Mouse (Mus musculus): Measurements from ENCODE around the gene Wdr18.
A peak's percentile ranks its signal among the peaks of the same experiment; 100 is the strongest.

Gene Wdr18

DNA sequence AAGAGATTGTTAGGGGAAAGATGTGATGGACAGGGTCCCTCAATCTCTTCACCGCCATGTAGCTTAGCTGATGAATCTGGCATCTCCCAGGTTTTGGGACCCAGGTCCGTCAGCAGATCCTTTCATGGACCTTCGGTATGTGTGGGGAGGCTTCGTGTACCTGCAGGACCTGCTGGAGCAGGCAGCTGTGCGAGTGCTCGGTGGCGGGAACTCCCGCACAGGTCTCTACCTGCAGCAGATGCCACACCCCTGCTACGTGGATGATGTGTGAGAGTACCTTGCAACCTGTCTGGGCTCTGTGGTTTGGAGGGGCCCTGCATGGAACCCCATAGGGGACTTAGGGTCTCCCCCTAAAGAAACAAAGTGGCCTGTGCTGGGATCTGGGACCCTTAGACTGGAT, 42.0 kb downstream of the Wdr18 start:
- DNase-seq: no peak

DNA sequence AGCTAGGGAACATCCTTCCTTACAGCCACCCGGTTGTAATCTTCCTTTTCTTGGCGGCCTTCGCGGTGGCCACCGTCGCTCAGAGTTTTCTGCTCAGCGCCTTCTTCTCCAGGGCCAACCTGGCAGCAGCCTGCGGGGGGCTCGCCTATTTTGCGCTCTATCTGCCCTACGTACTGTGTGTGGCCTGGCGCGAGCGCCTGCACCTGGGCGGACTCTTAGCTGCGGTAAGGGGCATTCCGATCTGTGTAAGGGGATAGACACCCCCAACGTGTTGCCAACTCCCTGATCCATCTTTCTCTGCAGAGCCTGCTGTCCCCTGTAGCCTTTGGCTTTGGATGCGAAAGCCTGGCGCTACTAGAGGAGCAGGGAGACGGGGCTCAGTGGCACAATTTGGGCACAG, 42.9 kb downstream of the Wdr18 start:
- DNase-seq: no peak

DNA sequence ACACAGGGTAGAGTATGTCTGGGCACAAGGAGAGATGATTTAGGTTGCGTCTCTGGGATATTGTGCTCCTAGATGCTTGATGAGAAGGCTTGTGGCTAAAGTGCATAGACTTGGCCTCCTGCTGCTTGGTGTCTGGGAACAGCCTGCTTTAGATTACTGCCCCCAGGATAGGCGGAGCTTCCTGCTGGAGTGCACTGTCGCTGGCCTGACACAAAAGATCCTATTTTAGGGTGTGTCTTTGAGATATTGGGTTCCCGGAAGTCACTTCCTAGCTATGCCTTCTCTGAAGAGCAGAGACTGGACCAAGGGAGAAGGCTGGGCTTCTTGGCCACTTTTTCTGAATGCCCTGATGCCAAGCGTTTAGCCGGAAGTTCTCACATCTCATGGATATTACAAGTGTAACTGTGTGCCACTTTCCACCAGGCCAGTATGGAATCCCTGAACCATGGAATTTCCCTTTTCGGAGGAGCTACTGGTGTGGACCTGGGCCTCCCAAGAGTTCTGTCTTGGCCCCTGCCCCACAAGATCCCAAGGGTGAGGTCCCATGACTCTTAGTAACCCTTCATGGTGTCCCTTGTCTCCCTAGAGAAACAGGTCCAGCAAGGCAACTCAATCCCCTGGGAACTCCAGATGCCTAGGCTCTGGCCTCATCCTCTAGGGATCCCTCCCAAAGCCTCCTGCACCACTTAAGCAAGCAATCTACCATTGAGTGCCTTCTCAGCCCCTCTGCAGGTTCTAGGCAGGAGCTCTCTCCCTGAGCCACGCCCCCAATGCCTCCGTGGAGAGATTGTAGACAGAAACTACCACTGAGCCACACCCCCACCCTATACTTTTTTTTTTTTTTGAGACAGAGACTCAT, 43.7 kb downstream of the Wdr18 start:
- DNase-seq: no peak

DNA sequence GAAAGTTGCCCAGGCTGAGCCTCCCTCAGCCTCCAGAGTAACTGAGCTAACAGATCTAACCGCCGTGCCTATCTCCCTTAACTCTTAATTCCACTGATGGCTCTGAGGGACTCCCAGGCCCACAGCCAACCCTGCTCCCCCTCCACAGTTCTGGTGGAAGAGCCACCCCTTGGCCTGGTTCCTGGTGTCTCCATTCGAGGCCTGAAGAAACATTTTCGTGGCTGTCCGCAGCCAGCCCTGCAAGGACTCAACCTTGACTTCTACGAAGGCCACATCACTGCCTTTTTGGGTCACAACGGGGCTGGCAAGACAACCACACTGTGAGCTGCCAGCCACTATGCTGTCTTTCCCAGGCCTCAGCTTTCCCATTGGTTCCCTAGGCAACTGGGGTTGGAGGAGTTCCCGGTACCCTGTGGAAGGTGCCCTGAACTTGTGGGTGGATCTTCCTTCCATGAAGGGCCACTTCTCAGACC, 44.3 kb downstream of the Wdr18 start:
- no peak for DNase-seq

DNA sequence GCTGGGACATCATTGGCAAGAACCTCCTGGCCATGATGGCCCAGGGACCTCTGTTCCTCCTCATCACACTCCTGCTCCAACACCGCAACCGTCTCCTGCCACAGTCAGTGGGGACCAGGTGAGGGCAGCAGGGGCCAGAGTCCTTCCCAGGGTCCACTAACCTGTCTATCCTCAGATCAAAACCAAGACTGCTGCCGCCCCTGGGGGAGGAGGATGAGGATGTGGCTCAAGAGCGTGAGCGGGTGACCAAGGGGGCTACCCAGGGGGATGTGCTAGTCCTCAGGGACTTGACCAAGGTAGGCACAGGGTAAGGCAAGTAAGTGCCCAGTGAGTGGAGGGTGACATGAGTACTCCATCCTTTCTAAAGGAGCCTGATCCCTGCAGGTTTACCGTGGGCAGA, 51.8 kb downstream of the Wdr18 start:
- no peak for DNase-seq

DNA sequence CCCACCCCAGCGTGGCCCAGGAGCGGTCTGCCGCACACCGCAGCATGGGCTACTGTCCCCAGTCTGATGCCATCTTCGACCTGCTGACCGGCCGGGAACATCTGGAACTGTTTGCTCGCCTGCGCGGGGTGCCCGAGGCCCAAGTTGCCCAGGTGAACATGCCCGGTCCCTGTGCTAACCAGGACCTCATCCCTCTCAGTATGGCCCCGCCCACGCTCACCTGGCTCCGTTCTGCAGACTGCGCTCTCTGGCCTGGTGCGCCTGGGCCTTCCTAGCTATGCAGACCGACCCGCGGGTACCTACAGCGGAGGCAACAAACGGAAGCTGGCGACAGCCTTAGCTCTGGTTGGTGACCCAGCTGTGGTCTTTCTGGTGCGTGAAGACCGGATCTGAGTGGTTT, 53.7 kb downstream of the Wdr18 start:
- no peak for DNase-seq

GRCm38 (mm10) chr10:80014484-80015290, 54.7 kb downstream of the Wdr18 start:
- no peak for DNase-seq

GRCm38 (mm10) chr10:80015583-80015982, 55.6 kb downstream of the Wdr18 start:
- DNase-seq: no peak

DNA sequence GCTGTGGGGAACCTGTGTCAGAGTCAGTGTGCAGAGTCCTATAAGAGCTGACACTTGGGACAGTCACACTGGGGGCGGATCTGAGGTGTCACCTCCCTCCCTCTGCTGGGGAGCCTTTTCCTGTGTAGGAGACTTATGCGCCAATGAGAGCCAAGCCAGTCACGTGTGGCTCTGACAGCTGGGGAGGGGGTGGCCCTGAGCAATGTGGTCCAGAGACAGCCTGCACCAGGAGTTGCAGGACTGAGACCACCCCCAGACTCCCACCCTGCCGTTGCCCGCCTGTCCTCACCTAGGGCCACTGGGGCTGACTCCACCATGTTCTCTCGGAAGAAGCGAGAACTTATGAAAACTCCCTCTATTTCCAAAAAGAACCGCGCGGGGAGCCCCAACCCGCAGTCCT, 56.6 kb downstream of the Wdr18 start, which contains the start of gene Arhgap45:
Arhgap45 (plus strand) TSS at position 143 of the 400 bp plus-strand sequence.
- DNase-seq: no peak

- DNase-seq: no peak
Observed at GRCm38 (mm10) chr10:80016931-80017330, 57.0 kb downstream of the Wdr18 start.

DNA sequence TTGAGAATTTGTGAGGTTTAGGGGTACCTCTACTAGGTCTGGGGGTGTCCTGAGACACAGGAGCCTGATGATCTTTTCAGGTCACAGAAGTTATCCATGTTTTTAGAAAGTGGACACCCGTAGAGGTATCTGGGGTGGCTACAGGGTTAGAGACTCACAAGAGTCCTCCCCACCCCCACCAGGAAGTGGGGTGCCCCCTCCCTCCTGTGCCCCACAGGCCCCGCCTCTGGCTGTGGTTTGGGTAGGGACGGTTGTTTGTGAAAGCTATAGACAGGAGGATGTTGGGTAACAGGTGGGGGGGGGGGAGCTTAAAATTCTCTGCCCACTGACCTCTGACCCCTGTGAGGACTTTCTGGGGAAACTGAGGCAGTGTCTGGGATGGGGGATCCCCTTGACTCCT, 57.4 kb downstream of the Wdr18 start:
- no peak for DNase-seq

DNA sequence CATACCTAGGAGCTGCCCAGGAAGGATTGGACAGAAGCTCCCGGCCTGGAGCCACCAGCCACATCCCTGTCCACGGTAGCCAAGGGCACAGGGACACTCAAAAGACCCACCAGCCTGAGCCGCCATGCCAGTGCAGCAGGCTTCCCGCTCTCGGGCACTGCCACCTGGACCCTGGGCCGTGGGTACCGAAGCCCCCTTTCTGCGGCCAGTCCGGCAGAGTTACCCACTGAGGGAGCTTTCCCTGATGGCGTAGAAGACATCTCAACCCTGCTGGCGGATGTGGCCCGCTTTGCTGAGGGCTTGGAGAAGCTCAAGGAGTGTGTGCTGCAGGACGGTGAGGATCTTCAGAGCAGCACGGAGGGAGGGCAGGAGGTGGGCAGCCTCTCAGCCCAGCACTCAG, 57.8 kb downstream of the Wdr18 start:
- DNase-seq: no peak

- no peak for DNase-seq
Observed at GRCm38 (mm10) chr10:80018739-80019297, 58.9 kb downstream of the Wdr18 start.

DNA sequence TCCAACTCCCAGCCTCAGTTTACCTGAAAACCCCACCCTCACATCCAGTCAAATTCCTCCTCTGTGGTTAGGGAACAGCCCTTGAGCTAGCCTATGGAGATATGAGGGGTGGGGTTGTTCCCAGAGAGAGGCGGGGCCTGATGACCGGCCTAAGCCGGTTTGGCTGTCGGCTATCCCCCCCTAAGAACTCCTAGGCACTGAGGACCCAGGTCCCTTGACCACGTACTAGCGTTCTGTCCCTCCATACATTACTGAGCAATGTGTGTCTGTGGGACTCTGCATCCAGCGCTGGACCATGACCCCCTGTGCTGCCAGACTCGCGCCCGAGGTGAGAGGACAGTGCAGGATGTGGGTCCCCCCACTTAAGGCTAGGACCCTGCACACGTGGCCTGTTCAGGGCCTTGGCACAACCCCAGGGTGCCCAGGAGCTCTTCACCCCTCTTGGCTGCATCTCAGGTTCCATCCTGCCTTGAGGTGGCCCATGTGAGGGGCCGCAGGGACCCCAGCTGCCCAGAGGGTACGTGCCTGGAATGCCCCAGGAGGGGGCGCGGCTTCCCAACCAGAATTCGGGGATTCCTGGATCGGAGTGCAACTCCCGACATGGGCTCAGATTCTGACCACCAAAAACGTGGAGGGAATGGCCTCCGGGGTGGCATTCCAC, 59.6 kb downstream of the Wdr18 start:
- DNase-seq: peak; percentile 74
